Mouse (Mus musculus) cerebellum, adult (tissue): ENCODE results near the gene Vmp1.

Source experiments
- ATAC-seq: cut with Nextera tagmentation; 2 replicates; pipeline ENCODE4 v1.9.2; 2017; ENCODE audit warnings: mild to moderate bottlenecking, moderate library complexity, mixed read lengths; ENCODE audit not compliant: insufficient number of reproducible peaks, low FRiP score, low TSS enrichment

The Vmp1 gene

GRCm38 (mm10) chr11:86604732-86605520 is 78.7 kb downstream of the Vmp1 start:
- ATAC-seq = no peak

DNA sequence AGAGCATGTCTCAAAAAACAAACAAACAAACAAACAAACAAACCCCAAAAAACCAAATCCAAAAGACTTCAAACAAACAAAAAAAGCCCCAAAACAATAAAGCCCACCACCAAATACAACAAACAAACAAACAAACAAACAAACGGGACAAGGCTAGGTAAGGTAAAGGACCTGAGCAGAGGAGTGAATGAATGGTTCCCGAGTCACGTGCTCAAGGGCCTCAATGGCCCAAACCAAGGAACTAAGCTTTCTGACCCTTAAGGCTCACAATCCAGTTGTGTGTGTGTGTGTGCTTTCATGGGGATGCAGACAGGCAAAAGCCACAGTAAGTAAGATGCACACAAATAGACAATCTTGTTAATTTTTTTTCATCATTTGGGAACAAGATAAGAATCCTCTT is 79.3 kb downstream of the Vmp1 start:
- no peak for ATAC-seq

DNA sequence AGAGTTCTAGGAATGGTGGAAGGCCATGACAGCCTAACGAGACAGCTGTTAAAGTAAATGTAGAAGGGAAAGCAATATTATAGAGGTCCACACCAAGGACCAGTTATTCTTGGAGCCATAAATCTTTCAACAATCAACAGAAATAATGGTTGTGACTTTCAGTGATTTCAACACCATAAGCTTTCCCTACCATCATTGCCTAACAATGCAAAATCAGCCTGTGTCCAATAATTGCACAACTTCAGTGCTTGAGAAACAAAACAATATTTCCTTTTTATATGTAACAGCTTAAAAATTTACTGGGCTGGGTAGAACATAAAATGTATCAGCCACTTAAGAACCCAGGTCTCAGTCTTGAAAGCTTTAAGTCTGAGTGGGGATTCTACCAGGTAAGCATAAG is 79.9 kb downstream of the Vmp1 start:
- no peak for ATAC-seq

GRCm38 (mm10) chr11:86602116-86602515 is 81.5 kb downstream of the Vmp1 start:
- no peak for ATAC-seq

- ATAC-seq = no peak
Measured at GRCm38 (mm10) chr11:86600209-86600557, 83.5 kb downstream of the Vmp1 start.

- ATAC-seq = no peak
Measured at GRCm38 (mm10) chr11:86599378-86600208, 84.0 kb downstream of the Vmp1 start.

DNA sequence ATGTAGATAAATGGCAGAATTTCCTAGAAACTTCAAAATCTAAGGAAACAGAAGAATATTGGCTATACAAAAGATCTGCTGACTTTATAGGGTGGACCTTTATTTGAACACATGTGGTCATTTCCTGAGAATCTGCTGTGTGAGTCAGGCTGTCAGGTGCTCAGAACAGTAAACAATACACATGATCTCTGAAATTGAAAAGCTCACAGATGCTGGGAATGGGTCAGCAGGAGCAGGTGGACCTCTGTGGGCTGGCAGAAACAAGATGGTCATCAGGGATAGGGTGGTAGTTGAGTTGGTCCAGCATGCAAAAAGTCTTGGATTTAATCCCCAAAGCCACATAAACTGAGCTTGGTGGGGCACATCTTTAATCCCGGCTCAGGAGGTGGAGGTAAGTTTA is 85.1 kb downstream of the Vmp1 start:
- ATAC-seq = no peak

- no peak for ATAC-seq
Measured at GRCm38 (mm10) chr11:86598154-86598553, 85.5 kb downstream of the Vmp1 start.

DNA sequence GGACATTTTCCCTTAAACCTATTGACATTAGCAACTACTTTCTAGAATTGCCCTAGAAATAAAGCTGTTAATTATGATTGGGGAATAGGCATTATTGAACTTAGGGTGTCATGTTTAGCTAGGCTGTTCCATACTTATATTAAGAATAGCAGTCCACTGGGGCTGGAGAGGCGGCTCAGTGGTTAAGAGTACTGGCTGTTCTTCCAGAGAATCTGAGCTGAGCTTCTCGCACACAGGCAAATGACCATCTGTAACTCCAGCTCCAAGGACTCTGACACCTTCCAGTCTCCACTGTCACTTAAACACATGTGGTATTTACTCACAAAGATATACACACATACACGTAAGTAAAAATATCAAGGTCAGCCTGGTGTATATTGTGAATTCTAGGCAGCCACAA is 86.7 kb downstream of the Vmp1 start:
- ATAC-seq = no peak

- ATAC-seq = no peak
Measured at GRCm38 (mm10) chr11:86596187-86596960, 87.3 kb downstream of the Vmp1 start.

GRCm38 (mm10) chr11:86595366-86595765 is 88.3 kb downstream of the Vmp1 start:
- ATAC-seq = no peak

DNA sequence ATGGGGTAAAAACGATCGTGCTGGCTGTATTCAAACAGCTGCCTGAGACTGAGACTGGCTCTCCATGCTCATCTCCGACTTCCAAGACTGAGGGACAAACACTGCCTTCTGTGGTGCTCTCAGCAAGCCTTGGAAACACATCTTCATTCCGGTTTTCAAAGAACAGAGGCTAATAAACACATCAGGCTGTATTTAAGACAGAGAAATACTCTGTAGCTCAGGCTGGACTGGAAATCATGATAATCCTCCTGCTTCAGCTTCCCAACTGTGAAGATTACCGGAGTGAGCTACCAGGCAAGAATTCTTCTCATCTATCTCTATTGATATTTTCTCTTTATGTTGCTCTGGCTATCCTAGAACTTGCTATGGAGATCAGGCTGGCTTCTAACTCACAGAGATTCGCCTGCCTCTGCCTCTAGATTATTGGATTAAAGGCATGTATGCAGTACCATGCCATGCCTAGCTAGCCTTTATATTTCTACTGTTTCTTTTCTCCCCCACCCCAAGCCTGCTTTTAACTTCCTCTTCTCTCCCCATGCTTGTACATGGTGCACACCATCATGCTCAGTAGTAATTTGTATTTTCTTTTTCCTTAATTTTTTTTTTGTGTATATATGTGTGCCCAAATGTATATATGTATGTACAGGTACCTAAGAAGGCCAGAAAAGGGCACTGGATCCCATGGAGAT is 89.3 kb downstream of the Vmp1 start:
- no peak for ATAC-seq

GRCm38 (mm10) chr11:86593443-86593842 is 90.2 kb downstream of the Vmp1 start:
- ATAC-seq = no peak

DNA sequence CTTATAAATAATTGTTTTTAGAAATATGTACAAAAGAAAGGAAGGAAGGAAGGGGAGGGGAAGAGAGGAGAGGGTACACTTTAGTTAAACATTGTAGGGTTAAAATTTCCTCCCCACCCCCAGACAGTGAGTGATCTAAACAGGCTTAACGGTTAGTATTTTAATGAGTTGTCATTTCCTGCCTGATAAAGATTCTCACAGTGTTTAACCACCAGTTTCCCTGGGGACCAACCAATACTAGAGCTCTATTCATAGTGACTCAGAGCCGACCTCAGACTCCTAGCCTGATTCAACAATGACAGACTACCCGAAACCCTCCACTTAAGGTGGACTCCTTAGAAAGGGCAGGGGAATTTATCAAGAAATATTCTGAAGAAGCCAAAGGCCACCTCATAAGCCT is 90.6 kb downstream of the Vmp1 start:
- ATAC-seq = no peak

DNA sequence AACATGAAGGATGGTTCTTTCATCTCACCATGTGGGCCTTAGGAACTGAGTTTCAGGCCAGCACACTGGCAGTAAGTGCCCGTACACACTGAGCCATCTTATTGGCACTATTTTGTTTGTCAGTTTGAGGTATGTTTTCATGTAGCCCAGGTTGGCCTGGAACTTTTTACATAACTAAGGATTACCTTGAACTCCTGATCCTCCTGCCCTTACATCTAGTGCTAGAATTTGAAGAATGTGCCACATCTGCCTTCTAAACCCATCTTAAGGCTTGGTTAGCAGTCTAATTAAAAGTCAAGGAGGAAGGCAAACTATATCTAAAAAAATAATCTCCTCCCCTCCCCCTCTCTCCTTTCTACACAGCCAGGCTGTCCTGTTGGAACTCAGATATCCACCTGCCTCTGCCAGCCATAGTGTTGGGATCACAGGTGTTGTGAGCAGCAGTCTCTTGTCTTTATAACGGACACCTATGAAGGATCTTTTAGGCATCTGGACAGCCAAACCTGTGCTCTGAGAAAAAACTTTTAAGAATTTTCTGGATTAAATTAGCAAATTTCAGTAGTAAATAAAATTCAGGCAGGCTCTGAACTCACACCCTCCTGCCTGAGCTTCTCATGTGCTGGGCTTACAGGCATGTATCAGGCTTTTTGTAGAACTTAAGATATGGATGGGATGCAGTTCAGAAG is 91.6 kb downstream of the Vmp1 start:
- ATAC-seq = no peak

DNA sequence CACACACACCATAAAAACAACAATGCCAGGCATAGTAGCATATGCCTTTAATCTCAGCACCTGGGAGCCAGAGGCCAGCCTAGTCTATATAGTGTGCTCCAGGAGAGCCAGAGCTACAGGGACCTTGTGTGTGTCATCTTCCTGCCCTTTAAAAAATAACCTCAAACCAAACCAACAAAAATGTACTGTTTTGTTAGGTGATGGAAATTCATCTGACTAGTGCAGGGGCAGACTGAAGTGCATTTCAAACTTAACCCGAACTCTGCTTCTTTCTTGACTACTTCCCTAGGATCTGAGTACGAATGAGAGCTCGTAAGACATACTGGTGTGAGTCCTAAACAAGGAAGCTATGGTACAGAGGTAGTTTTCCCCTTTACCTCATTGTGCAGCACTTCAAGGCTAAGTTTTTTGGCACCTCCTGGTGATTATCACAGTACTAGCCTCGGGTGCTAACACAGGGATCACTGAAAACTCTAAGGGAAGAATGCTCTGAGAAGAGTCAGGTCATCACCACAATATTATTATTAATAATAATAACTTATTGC is 92.3 kb downstream of the Vmp1 start:
- ATAC-seq = no peak

DNA sequence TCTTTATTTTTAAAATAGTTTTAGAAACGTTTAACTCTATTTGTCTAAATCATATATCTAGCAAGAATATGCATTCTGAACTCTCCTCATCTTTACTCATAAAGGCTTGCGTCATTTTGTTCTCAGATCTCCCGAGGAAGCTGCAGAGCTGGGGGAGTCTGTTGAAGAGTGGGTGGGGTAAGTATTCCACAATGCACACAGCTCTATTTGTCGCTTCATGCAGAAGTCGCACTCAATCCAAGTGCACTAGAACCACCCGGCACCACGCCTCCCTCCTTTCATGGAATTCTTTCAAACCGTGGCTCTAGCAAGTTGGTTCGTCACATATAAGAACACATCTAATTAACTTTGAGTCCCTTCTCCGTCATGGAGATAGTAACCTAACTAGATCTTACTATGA is 93.1 kb downstream of the Vmp1 start:
- no peak for ATAC-seq

GRCm38 (mm10) chr11:86590066-86590465 is 93.6 kb downstream of the Vmp1 start:
- no peak for ATAC-seq

DNA sequence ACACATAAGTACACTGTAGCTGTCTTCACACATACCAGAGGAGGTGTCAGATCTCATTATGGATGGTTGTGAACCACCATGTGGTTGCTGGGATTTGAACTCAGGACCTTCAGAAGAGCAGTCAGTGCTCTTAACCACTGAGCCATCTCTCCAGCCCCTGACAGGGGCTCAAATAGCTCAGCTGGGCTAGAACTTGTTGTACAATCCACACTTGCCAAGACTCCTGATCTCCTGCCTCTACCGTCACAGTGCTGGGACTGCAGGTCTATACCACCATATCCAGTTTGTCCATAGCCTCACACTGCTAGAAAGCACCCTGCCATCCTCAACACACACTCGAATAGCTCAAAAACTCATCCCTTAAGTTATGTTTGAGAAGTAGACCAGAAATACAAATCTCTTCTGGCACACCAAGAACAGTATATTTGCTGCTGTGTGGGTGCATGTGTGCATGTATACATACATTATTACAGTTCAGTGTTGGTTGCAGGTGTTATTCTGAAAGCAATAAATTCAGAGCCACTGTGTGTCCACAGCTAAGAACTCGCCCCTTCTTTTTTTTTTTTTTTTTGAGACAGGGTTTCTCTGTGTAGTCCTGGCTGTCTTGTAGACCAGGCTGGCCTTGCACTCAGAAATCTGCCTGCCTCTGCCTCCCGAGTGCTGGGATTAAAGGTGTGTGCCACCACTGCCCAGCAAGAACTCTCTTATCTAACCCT is 94.9 kb downstream of the Vmp1 start:
- no peak for ATAC-seq
